Mouse (Mus musculus): ENCODE results near the gene Ralb. TPM values are rescaled to one million over a fixed set of nuclear protein-coding genes. Genes with fewer than 3 reads are reported as not detected.

Gene Ralb
- polyA plus RNA-seq, 1 experiment from 2014 or later: 155 TPM

GRCm38 (mm10) chr1:119457993-119458605 lies 46.5 kb downstream of the Ralb start:
- 0 out of 2 replicates have a peak, but pooled peaks cover 4% of the 10 kb centered on the region for H3K27me3 ChIP-seq
- H3K36me3 ChIP-seq: no peaks in the 10 kb centered on the region
- H3K27ac ChIP-seq: no peak overlapping the region
- H3K4me2 ChIP-seq: peak overlapping the region; percentile 54
- no peaks in the 10 kb centered on the region for H3K9me3 ChIP-seq (replicated peaks)
- H3K4me3 ChIP-seq (replicated peaks): no peak overlapping the region
- WGBS: 9% methylated on average over 10 of the region's 10 CpGs
- no peak overlapping the region for H3K9ac ChIP-seq
- no peak for ATAC-seq (replicated peaks; ENCODE audit: low FRiP score)
- peaks cover 17% of the 10 kb centered on the region for H3K4me1 ChIP-seq

GRCm38 (mm10) chr1:119457528-119457855 lies 47.1 kb downstream of the Ralb start:
- peak; percentile 74 for ATAC-seq (replicated peaks; ENCODE audit: low FRiP score)
- peak overlapping the region; percentile 21; the same call in 1 of the 2 replicates for H3K4me3 ChIP-seq (replicated peaks)
- 0 out of 2 replicates have a peak, but pooled peaks cover 4% of the 10 kb centered on the region for H3K27me3 ChIP-seq
- H3K9ac ChIP-seq: 0 out of 2 replicates have a peak overlapping the region, but pooled peaks have one; percentile 26
- WGBS: 9% methylated on average over 5 of the region's 5 CpGs
- no peaks in the 10 kb centered on the region for H3K9me3 ChIP-seq (replicated peaks)
- no peak overlapping the region for H3K27ac ChIP-seq
- H3K4me2 ChIP-seq: peak overlapping the region; percentile 54
- no peaks in the 10 kb centered on the region for H3K36me3 ChIP-seq
- H3K4me1 ChIP-seq: peaks cover 17% of the 10 kb centered on the region

DNA sequence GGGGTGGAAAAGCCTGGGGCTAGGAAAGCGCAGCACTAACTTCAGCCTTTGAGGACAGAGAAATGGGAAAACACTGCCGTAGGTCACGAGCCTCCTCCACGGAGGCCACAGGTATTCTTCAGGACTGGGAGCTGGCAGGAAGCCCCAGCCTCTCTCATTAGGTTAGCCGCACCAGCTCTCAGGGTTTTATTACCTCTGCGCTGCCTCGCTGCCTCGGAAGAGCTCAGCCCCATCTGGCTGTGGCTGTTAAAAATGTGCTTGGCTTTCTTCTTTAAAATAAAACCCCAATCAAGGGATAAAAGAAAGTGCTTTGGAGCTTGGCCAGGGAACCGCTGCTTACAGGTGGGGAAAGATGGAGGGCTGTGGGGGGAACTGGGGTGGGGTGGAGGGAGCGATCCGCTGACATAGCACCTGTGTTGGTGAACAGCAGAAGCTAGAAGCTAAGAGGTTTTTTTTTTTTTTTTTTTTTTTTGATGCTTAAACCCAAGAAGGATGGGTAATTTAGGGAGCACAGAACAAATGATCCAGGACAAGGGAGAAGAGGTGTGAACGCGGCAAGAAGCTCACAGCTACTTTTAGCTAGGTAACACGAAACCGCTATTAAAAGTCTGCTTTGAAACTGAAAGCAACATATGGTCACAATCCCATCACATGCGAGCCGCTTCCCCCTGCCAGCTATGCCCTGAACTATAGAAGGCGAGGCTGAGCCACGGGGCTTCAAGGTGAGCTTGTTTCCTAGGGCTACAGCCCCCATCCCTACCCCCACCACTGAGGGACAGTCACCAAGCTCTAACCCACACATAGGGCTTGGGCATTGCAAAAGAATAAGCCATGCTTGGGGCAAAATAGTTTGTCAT lies 47.7 kb downstream of the Ralb start:
- Histone ChIP-seq H3K27ac (no peak overlapping the region), H3K9ac (0 out of 2 replicates have a peak overlapping the region, but pooled peaks have one; percentile 26), H3K9me3 (replicated peaks) (no peaks in the 10 kb centered on the region), H3K4me3 (replicated peaks) (peak overlapping the region; percentile 21), H3K4me2 (peak overlapping the region; percentile 54), H3K27me3 (0 out of 2 replicates have a peak, but pooled peaks cover 4% of the 10 kb centered on the region), H3K36me3 (no peaks in the 10 kb centered on the region), H3K4me1 (peaks cover 17% of the 10 kb centered on the region)
- peak; percentile 61 for ATAC-seq (replicated peaks; ENCODE audit: low FRiP score)
- WGBS: 6% methylated on average over 19 of the region's 19 CpGs

- WGBS: 74% methylated on average over 4 of the region's 4 CpGs
- 0 out of 2 replicates have a peak, but pooled peaks cover 4% of the 10 kb centered on the region for H3K27me3 ChIP-seq
- peaks cover 20% of the 10 kb centered on the region for H3K4me1 ChIP-seq
- H3K9ac ChIP-seq: no peak overlapping the region
- no peak overlapping the region for H3K27ac ChIP-seq
- no peak for ATAC-seq (replicated peaks; ENCODE audit: low FRiP score)
- no peaks in the 10 kb centered on the region for H3K36me3 ChIP-seq
- no peak overlapping the region for H3K4me3 ChIP-seq (replicated peaks)
- no peaks in the 10 kb centered on the region for H3K9me3 ChIP-seq (replicated peaks)
- H3K4me2 ChIP-seq: no peak overlapping the region
Observed at GRCm38 (mm10) chr1:119453731-119454130, 50.9 kb downstream of the Ralb start.

GRCm38 (mm10) chr1:119451417-119451816 lies 53.2 kb downstream of the Ralb start:
- Histone ChIP-seq H3K27ac (no peak overlapping the region), H3K27me3 (0 out of 2 replicates have a peak, but pooled peaks cover 5% of the 10 kb centered on the region), H3K9ac (no peak overlapping the region), H3K4me2 (no peak overlapping the region), H3K4me1 (peaks cover 4% of the 10 kb centered on the region), H3K9me3 (replicated peaks) (no peaks in the 10 kb centered on the region), H3K4me3 (replicated peaks) (no peak overlapping the region), H3K36me3 (no peaks in the 10 kb centered on the region)
- ATAC-seq (replicated peaks; ENCODE audit: low FRiP score): no peak
- 41% methylated on average over 10 of the region's 10 CpGs for WGBS

GRCm38 (mm10) chr1:119450651-119451345 lies 53.8 kb downstream of the Ralb start:
- Histone ChIP-seq H3K4me3 (replicated peaks) (no peak overlapping the region), H3K9me3 (replicated peaks) (no peaks in the 10 kb centered on the region), H3K4me2 (no peak overlapping the region), H3K36me3 (no peaks in the 10 kb centered on the region), H3K9ac (no peak overlapping the region), H3K4me1 (peaks cover 6% of the 10 kb centered on the region; the same call in 1 of the 2 replicates), H3K27me3 (0 out of 2 replicates have a peak, but pooled peaks cover 4% of the 10 kb centered on the region), H3K27ac (no peak overlapping the region)
- ATAC-seq (replicated peaks; ENCODE audit: low FRiP score): no peak
- 77% methylated on average over 10 of the region's 10 CpGs for WGBS

DNA sequence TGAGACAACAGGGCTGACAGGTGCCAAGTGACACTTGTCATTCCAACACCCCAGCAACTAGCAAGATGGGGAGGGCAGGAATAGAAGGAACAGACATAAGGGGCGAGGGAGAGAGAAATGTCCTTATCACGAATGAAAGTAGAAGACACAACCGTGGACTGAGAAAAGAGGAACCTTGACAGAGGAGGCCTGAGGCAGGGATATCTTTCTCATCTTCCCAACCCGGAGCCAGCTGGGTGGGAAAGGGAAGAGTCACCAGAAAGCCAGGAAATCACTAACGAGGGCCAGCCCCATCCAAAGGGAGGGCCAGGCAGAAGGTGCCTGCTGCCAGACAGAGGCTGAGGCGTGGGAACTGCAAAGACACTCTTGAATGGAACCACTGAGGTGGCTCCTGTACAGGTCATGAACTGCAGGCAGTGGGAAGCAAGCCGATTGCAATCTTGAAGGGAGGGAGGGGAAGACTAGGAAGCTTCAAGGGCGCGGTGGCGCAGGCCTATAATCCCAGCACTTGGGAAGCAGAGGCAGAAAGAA lies 57.8 kb downstream of the Ralb start:
- H3K27me3 ChIP-seq: 0 out of 2 replicates have a peak, but pooled peaks cover 3% of the 10 kb centered on the region
- no peak overlapping the region for H3K4me2 ChIP-seq
- H3K27ac ChIP-seq: no peak overlapping the region
- 62% methylated on average over 10 of the region's 10 CpGs for WGBS
- H3K36me3 ChIP-seq: no peaks in the 10 kb centered on the region
- no peaks in the 10 kb centered on the region for H3K9me3 ChIP-seq (replicated peaks)
- H3K9ac ChIP-seq: no peak overlapping the region
- no peak overlapping the region for H3K4me3 ChIP-seq (replicated peaks)
- ATAC-seq (replicated peaks; ENCODE audit: low FRiP score): no peak
- H3K4me1 ChIP-seq: peaks cover 6% of the 10 kb centered on the region; the same call in 1 of the 2 replicates

DNA sequence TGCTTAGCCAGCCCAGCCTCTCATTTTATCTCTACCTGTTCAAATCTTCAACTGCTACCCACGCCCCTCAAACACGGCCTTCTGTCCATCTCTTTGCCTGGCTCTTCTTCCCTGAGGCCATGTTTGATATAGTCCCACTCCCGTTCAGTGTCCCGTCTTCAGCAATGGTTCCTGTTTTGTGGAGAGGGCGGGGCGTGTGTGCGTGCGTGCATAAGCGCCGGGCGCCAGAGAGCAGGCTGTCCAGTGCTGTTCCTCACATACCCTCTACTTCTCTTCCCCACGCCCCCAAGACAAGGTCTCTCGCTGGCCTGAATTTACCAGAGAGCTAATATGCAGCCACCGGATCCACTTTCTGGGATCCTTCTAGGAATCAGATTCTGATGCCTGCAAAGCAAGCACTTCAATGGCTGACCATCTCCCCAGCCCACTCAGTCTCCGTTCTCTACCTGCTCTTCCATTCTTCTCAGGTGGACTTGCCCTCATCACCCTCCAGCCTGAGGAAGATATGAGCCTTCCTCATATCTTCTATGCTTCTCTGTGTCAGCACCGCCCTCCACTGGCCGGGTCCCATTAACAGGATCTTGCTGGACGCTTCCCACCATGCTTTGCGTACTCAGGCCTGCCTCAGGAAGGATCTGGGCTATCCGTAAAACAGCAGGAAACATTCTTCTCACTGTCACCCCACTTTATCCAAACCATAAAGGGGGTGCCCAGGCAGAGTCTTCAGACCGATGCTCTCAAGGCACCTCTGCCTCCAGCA lies 60.8 kb downstream of the Ralb start:
- no peak for ATAC-seq (replicated peaks; ENCODE audit: low FRiP score)
- 89% methylated on average over 21 of the region's 21 CpGs for WGBS
- 0 out of 2 replicates have a peak, but pooled peaks cover 3% of the 10 kb centered on the region for H3K27me3 ChIP-seq

DNA sequence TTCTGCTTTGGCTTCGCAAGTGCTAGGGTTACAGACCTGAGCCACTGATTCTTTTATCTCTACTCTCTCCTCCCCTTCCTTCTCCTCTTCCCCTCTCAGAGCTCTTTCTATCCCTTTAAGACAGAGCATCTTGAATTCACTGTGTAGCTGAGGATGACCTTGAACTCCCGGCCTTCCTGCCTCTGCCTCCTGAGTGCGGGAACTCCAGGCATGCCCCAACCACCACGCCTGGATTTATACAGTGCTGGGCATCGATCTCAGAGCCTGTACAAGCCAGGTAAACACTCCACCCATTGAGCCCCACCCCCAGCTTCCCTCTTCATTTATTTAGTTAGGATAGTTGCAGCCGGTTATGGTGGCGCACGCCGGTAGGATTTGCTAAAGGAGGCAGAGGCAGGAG lies 61.7 kb downstream of the Ralb start:
- Histone ChIP-seq H3K27me3 (0 out of 2 replicates have a peak, but pooled peaks cover 3% of the 10 kb centered on the region), H3K4me2 (no peak overlapping the region), H3K9ac (no peak overlapping the region), H3K27ac (no peak overlapping the region), H3K4me1 (peaks cover 4% of the 10 kb centered on the region; the same call in 1 of the 2 replicates), H3K4me3 (replicated peaks) (no peak overlapping the region), H3K9me3 (replicated peaks) (no peaks in the 10 kb centered on the region), H3K36me3 (no peaks in the 10 kb centered on the region)
- 91% methylated on average over 9 of the region's 9 CpGs for WGBS
- ATAC-seq (replicated peaks; ENCODE audit: low FRiP score): no peak

More for the DNA sequence above, 60.8 kb downstream of the Ralb start:
- no peak overlapping the region for H3K4me3 ChIP-seq (replicated peaks)
- no peak overlapping the region for H3K9ac ChIP-seq
- H3K27ac ChIP-seq: no peak overlapping the region
- no peak overlapping the region for H3K4me2 ChIP-seq
- H3K36me3 ChIP-seq: no peaks in the 10 kb centered on the region
- H3K4me1 ChIP-seq: peaks cover 4% of the 10 kb centered on the region; the same call in 1 of the 2 replicates
- H3K9me3 ChIP-seq (replicated peaks): no peaks in the 10 kb centered on the region

DNA sequence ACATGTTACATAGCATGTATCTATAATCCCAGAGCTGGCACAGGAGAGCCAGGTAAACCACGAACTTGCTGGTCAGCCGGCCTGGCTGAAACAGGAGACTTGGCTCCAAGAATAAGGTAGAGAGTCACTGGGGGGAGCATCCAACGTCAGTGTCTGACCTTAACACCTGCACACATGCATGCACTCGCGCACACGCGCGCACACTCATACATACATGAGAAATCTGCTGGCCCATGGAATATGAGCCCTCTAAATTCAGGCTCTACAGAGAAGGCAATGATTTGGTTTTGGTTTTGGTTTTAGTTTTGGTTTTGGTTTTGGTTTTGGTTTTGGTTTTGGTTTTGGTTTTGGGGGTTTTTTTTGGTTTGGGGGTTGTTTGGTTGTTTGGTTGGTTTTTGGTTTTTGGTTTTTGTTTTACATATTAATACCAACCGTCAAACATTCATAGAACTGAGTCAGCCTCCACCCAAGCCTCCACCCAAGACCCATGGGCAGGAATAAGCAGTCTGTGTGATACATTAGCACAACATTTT lies 66.4 kb downstream of the Ralb start:
- H3K4me1 ChIP-seq: no peaks in the 10 kb centered on the region
- WGBS: 94% methylated on average over 9 of the region's 9 CpGs
- H3K36me3 ChIP-seq: no peaks in the 10 kb centered on the region
- H3K9ac ChIP-seq: no peak overlapping the region
- H3K27me3 ChIP-seq: no peaks in the 10 kb centered on the region
- no peak for ATAC-seq (replicated peaks; ENCODE audit: low FRiP score)
- no peak overlapping the region for H3K4me2 ChIP-seq
- no peaks in the 10 kb centered on the region for H3K9me3 ChIP-seq (replicated peaks)
- no peak overlapping the region for H3K27ac ChIP-seq
- H3K4me3 ChIP-seq (replicated peaks): no peak overlapping the region

- no peak overlapping the region for H3K9ac ChIP-seq
- 71% methylated on average over 6 of the region's 6 CpGs for WGBS
- H3K27ac ChIP-seq: no peak overlapping the region
Observed at GRCm38 (mm10) chr1:119437401-119437800, 67.2 kb downstream of the Ralb start.

More at GRCm38 (mm10) chr1:119437401-119437800, 67.2 kb downstream of the Ralb start:
- ATAC-seq (replicated peaks; ENCODE audit: low FRiP score): no peak
- Histone ChIP-seq H3K4me3 (replicated peaks) (no peak overlapping the region), H3K27me3 (no peaks in the 10 kb centered on the region), H3K36me3 (no peaks in the 10 kb centered on the region), H3K4me1 (no peaks in the 10 kb centered on the region), H3K4me2 (no peak overlapping the region), H3K9me3 (replicated peaks) (no peaks in the 10 kb centered on the region)
